Comparison of ENCODE assay signal across 36 mouse cellular contexts in the genomic region with DNA sequence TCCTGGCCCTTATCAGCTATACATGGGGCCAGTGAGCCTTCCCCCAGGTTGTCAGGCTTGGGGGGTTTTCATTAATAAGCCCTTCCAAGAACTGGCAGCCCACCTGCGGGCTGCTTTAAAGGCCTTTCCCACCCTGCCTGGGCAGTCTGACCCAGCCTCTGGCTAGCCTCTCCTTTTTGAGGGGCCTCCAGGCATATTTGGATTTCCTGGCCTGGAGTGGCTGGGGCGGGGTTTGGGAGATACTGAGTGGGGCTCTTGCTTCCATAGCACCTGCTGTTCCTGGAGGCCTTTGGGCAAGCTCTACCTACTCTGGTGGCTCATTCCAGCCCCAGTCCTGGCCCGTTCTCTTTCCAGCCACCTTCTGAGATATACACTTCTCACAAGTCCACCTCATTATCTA. TPM values are rescaled to one million over a fixed set of nuclear protein-coding genes. Genes with fewer than 3 reads are reported as not detected.
DNase-seq lines count a peak whose midpoint lies in the region; ATAC-seq and TF ChIP-seq lines count a peak whose summit lies in the region.
"Had no signal": no experiment of that assay in that cellular context is flagged by ENCODE, and none has a peak within 500 bp of the region (broad histone marks: within the 10 kb centered on the region; RNA-seq: fewer than 3 reads in every experiment).

No protein-coding gene starts in this region.

- no peak for TF ChIP-seq EP300 in lung, postnatal 0 days (IDR thresholded peaks at IDR 0.05)

- ATAC-seq in lung, embryonic 14.5 days (ENCODE audit: insufficient read depth) = peak; percentile 48; the same call in 1 of the 2 replicates
- peak; percentile 53 for ATAC-seq in lung, postnatal 0 days
- ATAC-seq in neural tube, embryonic 15.5 days (ENCODE audit: low FRiP score) = no peak
- ATAC-seq: forebrain, embryonic 15.5 days had no signal

- H3K9me3 ChIP-seq in lung, embryonic 14.5 days (ENCODE audit: low read depth, low read length) = no peaks in the 10 kb centered on the region
- no peaks in the 10 kb centered on the region for H3K9me3 ChIP-seq in lung, postnatal 0 days (ENCODE audit: low read length)
- no peaks in the 10 kb centered on the region for H3K9me3 ChIP-seq in neural tube, embryonic 15.5 days (replicated peaks)
- H3K9me3 ChIP-seq: embryonic facial prominence, embryonic 10.5 days; embryonic facial prominence, embryonic 13.5 days; forebrain, embryonic 12.5 days; forebrain, embryonic 15.5 days; hindbrain, embryonic 12.5 days had no signal

- no peak overlapping the region for H3K9ac ChIP-seq in lung, embryonic 14.5 days
- H3K9ac ChIP-seq in lung, postnatal 0 days (replicated peaks; ENCODE audit: low read depth) = no peak overlapping the region
- H3K9ac ChIP-seq in neural tube, embryonic 15.5 days (replicated peaks) = no peak overlapping the region
- H3K9ac ChIP-seq: embryonic facial prominence, embryonic 13.5 days; forebrain, embryonic 12.5 days; forebrain, embryonic 15.5 days; hindbrain, embryonic 12.5 days had no signal

- no peak overlapping the region for H3K4me3 ChIP-seq in lung, embryonic 14.5 days (ENCODE audit: low read depth, low read length)
- no peak overlapping the region for H3K4me3 ChIP-seq in lung, postnatal 0 days (ENCODE audit: low read depth, low read length)
- H3K4me3 ChIP-seq in small intestine, adult 2 months (ENCODE audit: low read depth, low read length) = no peak overlapping the region
- H3K4me3 ChIP-seq in neural tube, embryonic 15.5 days (replicated peaks) = no peak overlapping the region
- H3K4me3 ChIP-seq: embryonic facial prominence, embryonic 10.5 days; embryonic facial prominence, embryonic 13.5 days; erythroblast, embryonic 14.5 days; forebrain, embryonic 12.5 days; forebrain, embryonic 15.5 days; hindbrain, embryonic 12.5 days had no signal

- no peaks in the 10 kb centered on the region for H3K27me3 ChIP-seq in lung, embryonic 14.5 days (ENCODE audit: insufficient read depth, low read length)
- no peaks in the 10 kb centered on the region for H3K27me3 ChIP-seq in lung, postnatal 0 days (replicated peaks; ENCODE audit: insufficient read depth, low read length)
- H3K27me3 ChIP-seq in small intestine, adult 2 months (ENCODE audit: control insufficient read depth, insufficient read depth, low read length) = no peaks in the 10 kb centered on the region
- H3K27me3 ChIP-seq in neural tube, embryonic 15.5 days (replicated peaks) = no peaks in the 10 kb centered on the region
- H3K27me3 ChIP-seq: embryonic facial prominence, embryonic 13.5 days; forebrain, embryonic 12.5 days; forebrain, embryonic 15.5 days; hindbrain, embryonic 12.5 days had no signal

- WGBS in lung, embryonic 14.5 days = 57% methylated on average over 3 of the region's 3 CpGs
- 42% methylated on average over 3 of the region's 3 CpGs for WGBS in lung, postnatal 0 days
- WGBS in small intestine, adult 2 months = 60% methylated on average over 3 of the region's 3 CpGs
- WGBS in neural tube, embryonic 15.5 days = 90% methylated on average over 3 of the region's 3 CpGs

- no peak for TF ChIP-seq POLR2A in small intestine, adult 2 months (IDR thresholded peaks at IDR 0.05; ENCODE audit: low read depth, low read length)

- peak overlapping the region; percentile 52; the same call in 1 of the 2 replicates for H3K27ac ChIP-seq in lung, embryonic 14.5 days (ENCODE audit: low read depth)
- peak overlapping the region; percentile 60 for H3K27ac ChIP-seq in lung, postnatal 0 days (ENCODE audit: low read length)
- peak overlapping the region; percentile 78; the same call in 1 of the 2 replicates for H3K27ac ChIP-seq in small intestine, adult 2 months (ENCODE audit: insufficient read depth, low read depth, low read length)
- no peak overlapping the region for H3K27ac ChIP-seq in neural tube, embryonic 15.5 days (replicated peaks)
- H3K27ac ChIP-seq: embryonic facial prominence, embryonic 10.5 days; embryonic facial prominence, embryonic 13.5 days; forebrain, embryonic 12.5 days; forebrain, embryonic 15.5 days; hindbrain, embryonic 12.5 days had no signal

- no peak for TF ChIP-seq CTCF in lung, embryonic 14.5 days (IDR thresholded peaks at IDR 0.05; ENCODE audit: low read depth)
- TF ChIP-seq CTCF in lung, postnatal 0 days (IDR thresholded peaks at IDR 0.05) = no peak
- no peak for TF ChIP-seq CTCF in small intestine, adult 2 months (IDR thresholded peaks at IDR 0.05; ENCODE audit: extremely low read depth, insufficient read length, insufficient replicate concordance, low read depth, low read length)

- H3K4me1 ChIP-seq in lung, embryonic 14.5 days (ENCODE audit: insufficient read depth) = peaks cover 3% of the 10 kb centered on the region; the same call in 1 of the 2 replicates
- no peaks in the 10 kb centered on the region; the same call in 1 of the 2 replicates for H3K4me1 ChIP-seq in lung, postnatal 0 days (ENCODE audit: insufficient read depth, low read depth, low read length)
- H3K4me1 ChIP-seq in small intestine, adult 2 months (ENCODE audit: control insufficient read depth, insufficient read depth, insufficient read length, low read length) = peaks cover 13% of the 10 kb centered on the region; the same call in 1 of the 2 replicates
- H3K4me1 ChIP-seq in neural tube, embryonic 15.5 days = no peaks in the 10 kb centered on the region
- H3K4me1 ChIP-seq: embryonic facial prominence, embryonic 13.5 days; forebrain, embryonic 12.5 days; forebrain, embryonic 15.5 days; hindbrain, embryonic 12.5 days had no signal

- peak; percentile 25 for DNase-seq in lung, embryonic 14.5 days
- DNase-seq in lung, postnatal 0 days (ENCODE audit: low spot score) = peak; percentile 55
- DNase-seq in lung, postnatal 25 days (ENCODE audit: low spot score) = peak; percentile 61
- no peak for DNase-seq in adrenal gland, postnatal 36 days
- DNase-seq in urinary bladder, postnatal 10 days (ENCODE audit: low spot score) = no peak
- DNase-seq in testis, postnatal 14 days (ENCODE audit: low spot score) = no peak
- DNase-seq: adrenal gland, adult 2 months; adrenal gland, postnatal 14 days; cerebellum, adult 11-12 months; cerebellum, adult 8-10 months; cerebellum, postnatal 10 days; cerebellum, postnatal 36 days; embryo, embryonic 11 days; gastrocnemius, postnatal 10 days; gastrocnemius, postnatal 36 days; heart, adult 11 months had no signal

- no peaks in the 10 kb centered on the region for H3K36me3 ChIP-seq in lung, embryonic 14.5 days (ENCODE audit: insufficient read depth)
- no peaks in the 10 kb centered on the region for H3K36me3 ChIP-seq in lung, postnatal 0 days (ENCODE audit: insufficient read depth, low read length)
- H3K36me3 ChIP-seq in small intestine, adult 2 months (ENCODE audit: control insufficient read depth, insufficient read depth, low read length) = no peaks in the 10 kb centered on the region
- no peaks in the 10 kb centered on the region for H3K36me3 ChIP-seq in neural tube, embryonic 15.5 days
- H3K36me3 ChIP-seq: embryonic facial prominence, embryonic 10.5 days; embryonic facial prominence, embryonic 13.5 days; forebrain, embryonic 12.5 days; forebrain, embryonic 15.5 days; hindbrain, embryonic 12.5 days had no signal

- H3K4me2 ChIP-seq in lung, embryonic 14.5 days = peak overlapping the region; percentile 34; the same call in 1 of the 2 replicates
- no peak overlapping the region for H3K4me2 ChIP-seq in lung, postnatal 0 days (replicated peaks; ENCODE audit: low read depth, low read length)
- H3K4me2 ChIP-seq in neural tube, embryonic 15.5 days = no peak overlapping the region
- H3K4me2 ChIP-seq: embryonic facial prominence, embryonic 13.5 days; forebrain, embryonic 12.5 days; forebrain, embryonic 15.5 days; heart, embryonic 11.5 days; hindbrain, embryonic 12.5 days had no signal

RNA-seq across cellular contexts. Expression of a gene that starts 0.3 kb away (rescaled TPM):
- polyA plus RNA-seq in lung, embryonic 14.5 days (2014; fragmentation: Nextera tagmentation; extraction: Ambion mirVana) = 0.24 and 0.32 TPM in 2 replicates
- 14.7 and 16.9 TPM in 2 replicates for polyA plus RNA-seq in lung, postnatal 0 days (2015; fragmentation: Nextera tagmentation; extraction: Ambion mirVana)
- polyA plus RNA-seq in small intestine, adult 2 months (2012; rRNA removed) = 0.13 and 0.22 TPM in 2 replicates
- total RNA-seq in adrenal gland, postnatal 36 days (2021) = not detected
- polyA plus RNA-seq in neural tube, embryonic 15.5 days (2015; fragmentation: Nextera tagmentation; extraction: Ambion mirVana) = not detected in 2 replicates
- total RNA-seq: adrenal gland, adult 2 months; adrenal gland, postnatal 14 days; gastrocnemius, adult 18-20 months; gastrocnemius, postnatal 10 days; gastrocnemius, postnatal 36 days; heart, postnatal 25 days; hematopoietic stem cell, adult 5-6 weeks; MEL had no signal
- polyA plus RNA-seq: adrenal gland, adult 2 months; brain, embryonic 14.5 days; C2C12; cortical plate, adult 2 months; embryonic facial prominence, embryonic 10.5 days; embryonic facial prominence, embryonic 13.5 days; erythroblast, embryonic 14.5 days; forebrain, embryonic 12.5 days; forebrain, embryonic 15.5 days; heart, embryonic 11.5 days; heart, embryonic 14.5 days; heart, postnatal 0 days; hindbrain, embryonic 12.5 days had no signal

RNA-seq across cellular contexts. Expression of a gene that starts 17.3 kb away (rescaled TPM):
- not detected in 2 replicates for polyA plus RNA-seq in lung, embryonic 14.5 days (2014; fragmentation: Nextera tagmentation; extraction: Ambion mirVana)
- not detected in 2 replicates for polyA plus RNA-seq in lung, postnatal 0 days (2015; fragmentation: Nextera tagmentation; extraction: Ambion mirVana)
- polyA plus RNA-seq in small intestine, adult 2 months (2012; rRNA removed) = not detected in 2 replicates
- not detected for total RNA-seq in adrenal gland, postnatal 36 days (2021)
- polyA plus RNA-seq in neural tube, embryonic 15.5 days (2015; fragmentation: Nextera tagmentation; extraction: Ambion mirVana) = not detected in 2 replicates
- total RNA-seq: adrenal gland, adult 2 months; adrenal gland, postnatal 14 days; gastrocnemius, adult 18-20 months; gastrocnemius, postnatal 10 days; gastrocnemius, postnatal 36 days; heart, adult 8-10 months; heart, postnatal 25 days; hematopoietic stem cell, adult 5-6 weeks; MEL had no signal
- polyA plus RNA-seq: adrenal gland, adult 2 months; brain, embryonic 14.5 days; C2C12; CD4-positive, CD25-positive, alpha-beta regulatory T cell, adult 4 months; cortical plate, adult 2 months; embryonic facial prominence, embryonic 10.5 days; embryonic facial prominence, embryonic 13.5 days; erythroblast, embryonic 14.5 days; forebrain, embryonic 12.5 days; forebrain, embryonic 15.5 days; heart, embryonic 11.5 days; heart, embryonic 14.5 days; heart, postnatal 0 days; hindbrain, embryonic 12.5 days had no signal

RNA-seq across cellular contexts. Expression of a gene that starts 53.9 kb away (rescaled TPM):
- polyA plus RNA-seq in lung, embryonic 14.5 days (2014; fragmentation: Nextera tagmentation; extraction: Ambion mirVana) = 0.35 and 0.67 TPM in 2 replicates
- polyA plus RNA-seq in lung, postnatal 0 days (2015; fragmentation: Nextera tagmentation; extraction: Ambion mirVana) = 0.12 and 0.14 TPM in 2 replicates
- 0.42 and 0.81 TPM in 2 replicates for polyA plus RNA-seq in small intestine, adult 2 months (2012; rRNA removed)
- total RNA-seq in adrenal gland, postnatal 36 days (2021) = 1 to 10 TPM; 2.7 to 3.1 TPM
- 40.1 and 47.3 TPM in 2 replicates for polyA plus RNA-seq in neural tube, embryonic 15.5 days (2015; fragmentation: Nextera tagmentation; extraction: Ambion mirVana)
- polyA plus RNA-seq: CD4-positive, CD25-positive, alpha-beta regulatory T cell, adult 4 months had no signal

Comparison
In these comparisons a context has a peak if more than half of its experiments do, and no peak if none do; other contexts are left out.
1. RNA of a gene that starts 0.3 kb away (polyA plus RNA-seq): 14.7 to 16.9 TPM in lung, postnatal 0 days; 0.24 to 0.32 TPM in lung, embryonic 14.5 days, 0.13 to 0.22 TPM in small intestine, adult 2 months and not detected in neural tube, embryonic 15.5 days; every median in the first group is over 10 times any median in the second.
2. DNase-seq: peak in lung, embryonic 14.5 days (single experiment), lung, postnatal 0 days (single experiment) and lung, postnatal 25 days (single experiment); none in adrenal gland, postnatal 36 days (0 of 2), urinary bladder, postnatal 10 days (single experiment) and testis, postnatal 14 days (single experiment).
3. RNA of a gene that starts 53.9 kb away (polyA plus RNA-seq): 40.1 to 47.3 TPM in neural tube, embryonic 15.5 days; 0.35 to 0.67 TPM in lung, embryonic 14.5 days, 0.42 to 0.81 TPM in small intestine, adult 2 months and 0.12 to 0.14 TPM in lung, postnatal 0 days; every median in the first group is over 10 times any median in the second.